Mouse (Mus musculus) kidney, postnatal 4 days (tissue): ENCODE results near the gene Synrg.

Source experiments
- DNase-seq, 2 experiments: peaks; one replicate each; pipeline ENCODE4 v3.0.0; 2021; ENCODE audit warnings: mixed read lengths in 2 of 2

Gene Synrg

DNA sequence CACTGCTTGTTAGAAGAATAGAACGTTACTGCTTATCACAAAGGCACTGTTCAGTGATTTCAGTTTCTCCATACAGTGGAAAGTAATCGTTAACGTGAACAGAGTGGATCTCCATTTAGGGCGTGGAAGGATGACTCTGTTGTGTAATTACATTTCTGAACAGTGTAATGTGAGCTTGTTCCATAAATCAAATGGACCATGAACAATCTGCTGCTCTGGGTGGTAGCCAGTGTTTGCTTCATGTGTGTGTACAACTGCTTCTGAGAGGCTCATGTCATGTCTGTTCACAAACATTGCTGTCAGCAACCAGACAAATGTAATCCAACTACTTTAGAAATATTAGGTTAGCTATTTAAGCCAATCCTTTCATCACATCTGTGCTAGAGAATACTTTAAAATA lies 27.5 kb downstream of the Synrg start:
- no peak for DNase-seq

- no peak for DNase-seq
Measured at GRCm38 (mm10) chr11:83993428-83993827, 29.2 kb downstream of the Synrg start.

DNA sequence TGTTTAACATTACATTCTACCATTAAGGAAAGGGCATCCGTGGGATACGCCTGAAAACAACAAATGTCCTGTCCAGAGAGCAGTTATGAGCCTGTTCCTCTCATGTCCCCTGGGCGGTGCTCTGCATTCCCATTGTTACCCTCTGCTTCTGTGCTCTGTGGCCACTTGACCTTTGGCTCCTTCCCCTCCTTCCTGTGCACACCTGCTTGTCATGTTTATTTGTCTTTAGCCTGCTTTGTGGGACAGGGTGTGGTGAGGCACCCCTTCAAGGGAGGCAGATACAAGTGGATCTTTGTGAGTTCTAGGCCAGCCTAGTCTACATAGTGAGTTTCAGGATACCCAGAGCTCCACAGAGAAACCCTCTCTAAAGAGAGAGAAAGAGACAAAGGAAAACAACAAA lies 30.3 kb downstream of the Synrg start:
- DNase-seq: no peak

DNA sequence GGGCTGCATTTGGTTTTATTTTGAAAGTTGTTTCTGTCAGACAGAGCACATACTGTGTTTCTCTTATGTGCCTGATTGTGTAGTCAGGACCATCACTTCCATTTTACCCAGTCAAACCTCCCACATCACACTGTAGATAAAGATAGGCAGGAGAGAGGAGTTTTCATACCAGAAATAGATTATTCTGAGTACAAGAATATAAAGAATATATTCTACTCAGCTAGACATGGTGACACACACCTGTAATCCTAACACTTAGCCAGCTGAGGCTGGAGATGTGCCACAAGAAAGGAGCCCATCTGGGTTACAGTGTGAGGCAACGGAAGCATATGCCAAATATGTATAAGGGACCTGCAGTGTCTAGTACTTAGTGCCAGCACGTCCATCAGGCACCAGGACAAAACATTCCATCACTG lies 31.3 kb downstream of the Synrg start:
- no peak for DNase-seq

DNA sequence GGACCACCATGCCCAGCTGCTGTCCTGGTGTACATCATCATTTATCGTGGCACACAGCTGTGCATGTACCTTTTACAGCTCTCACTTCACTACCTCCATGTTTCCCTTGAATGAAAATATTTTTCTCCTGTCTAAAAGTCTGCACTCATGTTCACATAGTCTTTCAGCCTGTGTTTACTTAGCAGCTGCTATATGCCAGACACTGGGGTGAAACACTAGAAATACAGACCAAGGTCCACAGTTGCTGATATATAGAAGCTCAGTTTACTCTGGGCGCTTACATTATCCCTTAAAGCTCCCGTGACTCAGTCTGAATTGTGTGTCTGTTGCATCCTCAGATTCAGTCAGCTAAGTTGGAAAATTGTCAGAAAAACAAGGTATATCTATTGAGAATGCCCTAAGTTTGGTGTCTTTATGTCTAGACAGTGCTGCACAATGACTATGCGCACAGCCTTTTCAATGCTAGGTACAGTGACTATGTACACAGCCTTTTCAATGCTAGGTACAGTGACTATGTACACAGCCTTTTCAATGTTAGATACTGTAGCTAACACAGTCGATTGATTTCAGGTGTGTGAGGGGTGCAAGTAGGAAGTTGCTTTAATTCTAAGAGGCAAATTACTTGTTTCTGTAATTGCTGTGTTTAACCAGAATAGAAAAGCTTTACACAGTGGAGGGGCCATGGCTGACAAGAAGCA lies 33.1 kb downstream of the Synrg start:
- DNase-seq: no peak

DNA sequence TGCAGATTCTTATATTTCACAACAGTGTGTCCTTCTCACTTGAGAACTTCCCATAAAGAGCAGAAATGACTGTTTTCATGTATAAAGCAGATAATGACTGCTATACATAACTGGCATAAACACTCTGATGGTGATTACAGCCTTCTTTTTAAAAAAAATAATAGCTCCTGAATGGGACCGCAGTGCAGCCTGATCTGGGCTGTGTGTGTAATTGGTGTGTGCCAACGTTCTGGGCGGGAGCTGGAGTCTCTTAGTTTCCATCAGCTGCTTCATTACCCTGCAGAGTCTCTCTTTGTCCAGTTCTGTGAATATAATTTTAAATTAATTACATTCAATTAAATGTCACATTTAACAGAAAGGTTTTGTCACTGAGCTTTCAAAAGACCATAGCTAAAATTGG lies 34.8 kb downstream of the Synrg start:
- DNase-seq: no peak

DNA sequence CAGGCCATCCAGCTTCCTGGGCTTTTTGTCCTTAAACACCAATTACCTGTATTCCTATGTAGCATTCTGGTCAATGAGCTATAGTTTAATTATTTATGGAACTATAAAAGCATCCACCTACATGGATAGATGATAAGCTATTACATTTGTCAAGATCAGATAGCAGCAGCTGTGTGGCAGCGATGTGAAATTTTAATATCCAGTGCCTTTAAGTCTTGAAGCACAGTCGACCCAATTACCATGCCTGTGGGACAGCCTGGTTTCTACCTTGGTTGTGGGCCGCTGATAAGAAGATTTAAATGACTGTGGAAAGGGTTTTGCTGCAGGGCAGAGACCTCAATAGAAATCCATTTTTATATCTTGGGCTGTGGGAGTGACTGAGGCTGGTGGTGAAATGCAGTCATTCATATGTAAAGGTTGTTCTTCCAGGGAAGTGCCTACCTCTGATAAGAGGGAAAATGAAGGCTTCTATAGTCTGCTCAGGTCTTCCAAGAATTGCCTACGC lies 35.2 kb downstream of the Synrg start:
- DNase-seq: no peak

DNA sequence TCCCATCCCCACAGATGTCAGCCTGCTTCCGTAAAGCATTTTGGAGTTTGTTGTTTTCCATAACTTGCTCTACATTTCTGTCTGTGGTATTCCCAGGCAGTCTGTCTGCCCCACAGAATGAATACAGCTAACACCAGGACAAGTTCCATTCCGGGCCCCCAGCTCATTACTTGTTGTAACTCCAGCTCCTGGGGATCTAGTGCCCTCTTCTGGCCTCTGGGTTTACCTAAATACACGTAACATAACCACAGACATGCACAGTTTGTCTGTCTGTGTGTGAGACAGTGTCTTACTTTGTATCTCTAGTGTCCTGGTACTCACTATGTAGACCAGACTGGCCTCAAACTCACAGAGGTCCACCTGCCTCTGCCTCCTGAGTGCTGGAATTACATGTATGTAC lies 37.0 kb downstream of the Synrg start:
- DNase-seq: no peak

DNA sequence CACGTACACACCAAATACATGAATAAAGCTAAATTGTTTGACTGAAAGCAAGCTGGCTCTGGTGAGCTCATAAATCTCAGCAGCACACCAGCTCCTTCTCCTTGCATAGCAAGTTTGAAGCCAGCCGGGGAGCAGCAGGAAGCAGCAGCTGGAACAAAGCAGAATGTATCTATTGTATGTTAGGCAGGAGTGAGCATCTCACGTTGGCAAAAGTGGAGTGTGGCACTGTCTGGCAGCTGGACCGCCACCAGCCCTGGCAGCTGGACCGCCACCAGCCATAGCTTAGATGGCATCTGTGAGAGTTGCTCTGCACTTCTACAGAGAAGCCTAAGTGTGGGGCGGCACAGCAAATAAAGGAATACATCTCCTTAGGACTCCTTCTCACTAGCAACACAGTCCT lies 39.8 kb downstream of the Synrg start:
- DNase-seq: no peak

DNA sequence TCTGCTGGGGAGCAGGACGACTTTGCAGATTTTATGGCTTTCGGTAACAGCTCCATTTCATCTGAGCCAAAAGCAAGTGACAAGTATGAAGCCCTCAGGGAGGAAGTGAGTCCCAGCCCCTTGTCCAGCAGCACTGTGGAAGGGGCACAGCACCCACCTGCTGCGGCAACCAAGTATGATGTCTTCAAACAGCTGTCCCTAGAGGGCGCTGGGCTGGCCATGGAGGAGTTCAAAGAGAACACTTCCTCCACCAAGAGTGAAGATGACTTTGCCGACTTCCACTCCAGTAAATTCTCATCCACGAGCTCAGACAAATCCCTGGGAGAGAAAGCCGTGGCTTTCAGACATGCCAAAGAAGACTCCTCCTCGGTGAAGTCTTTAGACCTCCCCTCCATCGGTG lies 44.8 kb downstream of the Synrg start:
- no peak for DNase-seq

- DNase-seq: no peak
Measured at GRCm38 (mm10) chr11:84010411-84010810, 46.2 kb downstream of the Synrg start.

DNA sequence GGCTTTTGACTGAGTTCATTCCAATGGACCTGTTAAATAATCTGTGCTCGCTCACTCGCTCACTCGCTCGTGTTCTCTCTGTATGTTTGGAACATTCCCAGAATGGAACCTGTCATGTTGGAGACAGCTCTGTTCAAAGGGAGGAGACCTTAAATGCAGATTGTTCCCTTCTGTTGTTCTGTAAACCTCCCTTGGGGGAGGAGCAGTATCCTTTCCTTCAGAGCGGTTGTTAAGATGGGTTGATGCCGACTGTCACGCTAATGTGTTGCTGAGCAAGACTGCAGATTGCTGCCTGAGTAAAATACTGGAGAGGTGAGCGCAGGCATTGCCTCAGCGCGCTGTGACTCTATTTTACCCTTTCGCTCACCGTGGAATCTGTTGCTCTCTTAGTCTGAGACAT lies 46.8 kb downstream of the Synrg start:
- no peak for DNase-seq

DNA sequence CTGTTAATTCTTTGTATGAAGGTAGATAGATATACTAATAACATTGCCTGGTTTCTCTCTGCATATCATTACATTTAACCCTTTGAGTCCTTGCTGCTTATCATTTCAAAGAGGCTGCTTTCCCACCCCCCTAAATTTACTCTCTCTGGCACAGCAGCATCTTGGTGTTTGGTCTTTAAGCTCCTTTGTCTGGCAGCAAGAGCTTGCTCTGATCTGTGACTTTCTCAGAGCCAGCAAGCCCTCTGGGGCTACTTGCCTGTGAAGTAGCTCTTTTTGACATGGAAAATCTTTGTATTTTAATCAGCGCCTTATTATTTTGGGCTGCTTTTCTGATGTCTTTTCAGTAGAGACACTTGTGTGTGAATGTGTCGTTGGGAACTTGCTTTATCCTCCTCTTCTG lies 47.3 kb downstream of the Synrg start:
- DNase-seq: no peak

- DNase-seq: no peak
Measured at GRCm38 (mm10) chr11:84013105-84013504, 48.9 kb downstream of the Synrg start.

- no peak for DNase-seq
Measured at GRCm38 (mm10) chr11:84016147-84016809, 52.0 kb downstream of the Synrg start.

GRCm38 (mm10) chr11:84016810-84017508 lies 52.7 kb downstream of the Synrg start:
- DNase-seq: no peak

- no peak for DNase-seq
Measured at GRCm38 (mm10) chr11:84027231-84027630, 63.0 kb downstream of the Synrg start.

GRCm38 (mm10) chr11:84028271-84029028 lies 64.2 kb downstream of the Synrg start:
- DNase-seq: peak in 1 of 2 experiments; percentile 20

DNA sequence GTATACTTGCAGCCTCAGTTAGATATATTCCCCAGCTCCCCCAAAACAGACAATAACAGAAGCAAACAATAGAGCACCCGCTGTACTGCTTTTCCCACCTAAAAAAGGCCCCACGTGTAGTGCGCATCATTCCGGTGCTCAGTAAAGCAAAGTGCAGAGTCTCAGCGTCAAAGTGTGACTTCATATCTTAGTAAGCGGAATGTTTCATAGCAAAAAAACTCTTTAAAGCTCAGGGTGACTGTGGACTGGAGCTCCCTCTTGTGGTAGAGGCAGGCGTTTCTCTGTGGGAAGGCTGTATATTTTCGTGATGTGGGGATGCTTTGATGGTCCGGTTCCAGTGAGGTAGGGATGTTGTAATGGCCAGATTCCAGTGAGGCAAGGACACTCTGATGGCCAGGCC lies 67.7 kb downstream of the Synrg start:
- peak; percentile 67 to 72 for DNase-seq

DNA sequence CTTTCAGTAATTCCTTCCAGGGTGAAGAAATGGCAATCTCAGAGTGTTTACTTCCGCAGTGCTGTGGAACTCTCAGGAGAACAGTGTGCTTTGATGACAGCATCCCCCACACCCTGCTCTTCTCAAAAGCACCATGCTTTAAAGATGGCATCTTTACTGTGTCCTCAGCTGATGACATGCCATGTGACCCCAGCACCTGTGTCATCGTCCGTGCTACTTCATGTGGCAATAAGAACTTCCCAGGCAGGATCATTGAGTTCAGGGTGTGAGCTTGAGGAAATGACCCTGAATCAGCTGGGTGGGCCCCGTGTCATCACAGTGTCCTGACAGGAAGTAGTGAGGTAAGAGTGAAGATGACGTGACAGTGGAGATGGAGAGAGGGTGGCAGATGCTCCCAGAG lies 68.3 kb downstream of the Synrg start:
- DNase-seq: no peak

GRCm38 (mm10) chr11:84033671-84034070 lies 69.4 kb downstream of the Synrg start:
- no peak for DNase-seq

- no peak for DNase-seq
Measured at GRCm38 (mm10) chr11:84040621-84041020, 76.4 kb downstream of the Synrg start.
